Mouse (Mus musculus) hindbrain, embryonic 12.5 days (tissue): Measurements from ENCODE around the gene Meis2. TPM values are rescaled to one million over a fixed set of nuclear protein-coding genes. Genes with fewer than 3 reads are reported as not detected.

Source experiments
- ATAC-seq: fragments of 200-750 bp; cut with Nextera tagmentation; 2 replicates; pipeline ENCODE4 v1.8.0; 2017; ENCODE audit warnings: moderate TSS enrichment; ENCODE audit not compliant: low FRiP score
- H3K27ac ChIP-seq: fragments of 300-500 bp; sonication (generic); 2 replicates; pipeline ENCODE4 v1.5.1; 2016; ENCODE audit warnings: mild to moderate bottlenecking
- H3K27me3 ChIP-seq: fragments of 300-500 bp; sonication (generic); 2 replicates; pipeline ENCODE4 v1.6.1; 2016; ENCODE audit warnings: mild to moderate bottlenecking
- H3K36me3 ChIP-seq: fragments of 300-500 bp; sonication (generic); 2 replicates; pipeline ENCODE4 v1.6.1; 2016; ENCODE audit warnings: mild to moderate bottlenecking
- H3K4me1 ChIP-seq: fragments of 300-500 bp; sonication (generic); 2 replicates; pipeline ENCODE4 v1.6.1; 2016
- H3K4me2 ChIP-seq: fragments of 300-500 bp; sonication (generic); replicated peaks from 2 replicates; pipeline ENCODE4 v1.6.1; 2016; ENCODE audit warnings: mild to moderate bottlenecking
- H3K4me3 ChIP-seq: fragments of 300-500 bp; sonication (generic); 2 replicates; pipeline ENCODE4 v1.5.1; 2016; ENCODE audit warnings: mild to moderate bottlenecking
- H3K9ac ChIP-seq: fragments of 300-500 bp; sonication (generic); 2 replicates; pipeline ENCODE4 v1.6.1; 2016; ENCODE audit warnings: mild to moderate bottlenecking, moderate library complexity
- H3K9me3 ChIP-seq: fragments of 300-500 bp; sonication (generic); replicated peaks from 2 replicates; pipeline ENCODE4 v1.6.1; 2016; ENCODE audit warnings: mild to moderate bottlenecking
- WGBS: fragments of 180-500 bp; shearing (Covaris S2); methylation state at CpG from one replicate; pipeline ENCODE4 v1.1.7; 2016; 5-methylcytosine and 5-hydroxymethylcytosine counted together
- polyA plus RNA-seq: library from polyadenylated mRNA; unstranded; fragments of >200 nt; fragmentation: Nextera tagmentation; extraction: Ambion mirVana; gene quantifications from 2 replicates; pipeline ENCODE4 v1.2.1, GENCODE M21; 2016

Meis2 gene
- polyA plus RNA-seq, 1 experiment from 2014 or later, result 130 TPM

GRCm38 (mm10) chr2:115869966-115870365 is 195.7 kb downstream of the Meis2 start:
- Histone ChIP-seq H3K4me3 (no peak overlapping the region), H3K27me3 (no peaks in the 10 kb centered on the region), H3K36me3 (peaks cover 11% of the 10 kb centered on the region), H3K4me1 (peaks cover 23% of the 10 kb centered on the region), H3K27ac (no peak overlapping the region; the same call in 1 of the 2 replicates), H3K9me3 (no peaks in the 10 kb centered on the region), H3K4me2 (no peak overlapping the region), H3K9ac (no peak overlapping the region)
- ATAC-seq, result no peak
- WGBS, result 31% methylated on average over 2 of the region's 2 CpGs

GRCm38 (mm10) chr2:115860600-115861347 is 204.9 kb downstream of the Meis2 start:
- Histone ChIP-seq H3K4me2 (peak overlapping the region; percentile 57), H3K27ac (peak overlapping the region; percentile 94), H3K36me3 (peaks cover 4% of the 10 kb centered on the region; the same call in 1 of the 2 replicates), H3K9ac (peak overlapping the region; percentile 50), H3K9me3 (no peaks in the 10 kb centered on the region), H3K27me3 (peaks cover 10% of the 10 kb centered on the region; the same call in 1 of the 2 replicates), H3K4me3 (peak overlapping the region; percentile 23; the same call in 1 of the 2 replicates), H3K4me1 (peaks cover 36% of the 10 kb centered on the region)
- 1% methylated on average over 25 of the region's 25 CpGs for WGBS
- ATAC-seq, result no peak

- under 1% methylated on average over 15 of the region's 15 CpGs for WGBS
- Histone ChIP-seq H3K27me3 (peaks cover 11% of the 10 kb centered on the region), H3K4me1 (peaks cover 36% of the 10 kb centered on the region), H3K36me3 (peaks cover 4% of the 10 kb centered on the region; the same call in 1 of the 2 replicates), H3K27ac (peak overlapping the region; percentile 94), H3K9me3 (no peaks in the 10 kb centered on the region), H3K9ac (0 out of 2 replicates have a peak overlapping the region, but pooled peaks have one; percentile 56), H3K4me2 (peak overlapping the region; percentile 57), H3K4me3 (peak overlapping the region; percentile 23)
- peak; percentile 75 for ATAC-seq
These were observed 205.5 kb downstream of the Meis2 start for GRCm38 (mm10) chr2:115860141-115860480.

- Histone ChIP-seq H3K27ac (peak overlapping the region; percentile 94), H3K4me1 (peaks cover 40% of the 10 kb centered on the region)
- under 1% methylated on average over 27 of the region's 27 CpGs for WGBS
These were observed 206.1 kb downstream of the Meis2 start for GRCm38 (mm10) chr2:115859371-115860140.

GRCm38 (mm10) chr2:115858927-115859326 is 206.7 kb downstream of the Meis2 start:
- Histone ChIP-seq H3K9me3 (no peaks in the 10 kb centered on the region), H3K9ac (peak overlapping the region; percentile 56; the same call in 1 of the 2 replicates), H3K4me3 (peak overlapping the region; percentile 23; the same call in 1 of the 2 replicates), H3K4me1 (peaks cover 46% of the 10 kb centered on the region), H3K36me3 (peaks cover 1% of the 10 kb centered on the region; the same call in 1 of the 2 replicates), H3K27ac (peak overlapping the region; percentile 94), H3K27me3 (peaks cover 19% of the 10 kb centered on the region), H3K4me2 (peak overlapping the region; percentile 57)
- no peak for ATAC-seq
- WGBS, result under 1% methylated on average over 10 of the region's 10 CpGs

More at GRCm38 (mm10) chr2:115859371-115860140, 206.1 kb downstream of the Meis2 start:
- no peaks in the 10 kb centered on the region for H3K9me3 ChIP-seq
- H3K9ac ChIP-seq, result peak overlapping the region; percentile 56; the same call in 1 of the 2 replicates
- peak overlapping the region; percentile 57 for H3K4me2 ChIP-seq
- peak overlapping the region; percentile 23 for H3K4me3 ChIP-seq
- peaks cover 15% of the 10 kb centered on the region for H3K27me3 ChIP-seq
- ATAC-seq, result peak; percentile 79
- peaks cover 4% of the 10 kb centered on the region; the same call in 1 of the 2 replicates for H3K36me3 ChIP-seq

- H3K4me1 ChIP-seq, result peaks cover 48% of the 10 kb centered on the region
- H3K27me3 ChIP-seq, result peaks cover 19% of the 10 kb centered on the region
- peak overlapping the region; percentile 56 for H3K9ac ChIP-seq
- H3K4me2 ChIP-seq, result peak overlapping the region; percentile 57
- ATAC-seq, result no peak
- no peaks in the 10 kb centered on the region for H3K9me3 ChIP-seq
- H3K27ac ChIP-seq, result peak overlapping the region; percentile 94
- H3K36me3 ChIP-seq, result no peaks in the 10 kb centered on the region
- H3K4me3 ChIP-seq, result peak overlapping the region; percentile 23
- 4% methylated on average over 8 of the region's 8 CpGs for WGBS
These were observed 207.4 kb downstream of the Meis2 start for GRCm38 (mm10) chr2:115858246-115858645.

GRCm38 (mm10) chr2:115857123-115858080 is 208.2 kb downstream of the Meis2 start:
- Histone ChIP-seq H3K9me3 (no peaks in the 10 kb centered on the region), H3K27ac (peak overlapping the region; percentile 94), H3K4me2 (peak overlapping the region; percentile 57), H3K4me1 (peaks cover 55% of the 10 kb centered on the region), H3K36me3 (no peaks in the 10 kb centered on the region), H3K27me3 (peaks cover 24% of the 10 kb centered on the region), H3K4me3 (peak overlapping the region; percentile 23), H3K9ac (peak overlapping the region; percentile 56)
- no peak for ATAC-seq
- 5% methylated on average over 11 of the region's 11 CpGs for WGBS

- H3K4me2 ChIP-seq, result peak overlapping the region; percentile 56
- no peak for ATAC-seq
- no peaks in the 10 kb centered on the region for H3K36me3 ChIP-seq
- H3K4me1 ChIP-seq, result peaks cover 58% of the 10 kb centered on the region
- H3K9ac ChIP-seq, result no peak overlapping the region
- peaks cover 30% of the 10 kb centered on the region for H3K27me3 ChIP-seq
- peak overlapping the region; percentile 21 for H3K4me3 ChIP-seq
- H3K9me3 ChIP-seq, result no peaks in the 10 kb centered on the region
- 2% methylated on average over 13 of the region's 13 CpGs for WGBS
- peak overlapping the region; percentile 79 for H3K27ac ChIP-seq
These were observed 209.1 kb downstream of the Meis2 start for GRCm38 (mm10) chr2:115856401-115857073.

GRCm38 (mm10) chr2:115855511-115856400 is 209.9 kb downstream of the Meis2 start:
- H3K36me3 ChIP-seq, result no peaks in the 10 kb centered on the region
- H3K4me3 ChIP-seq, result peak overlapping the region; percentile 21
- peak; percentile 44 for ATAC-seq
- peak overlapping the region; percentile 79 for H3K27ac ChIP-seq
- peak overlapping the region; percentile 4; the same call in 1 of the 2 replicates for H3K9ac ChIP-seq
- H3K9me3 ChIP-seq, result no peaks in the 10 kb centered on the region
- H3K4me1 ChIP-seq, result peaks cover 56% of the 10 kb centered on the region
- 2% methylated on average over 32 of the region's 33 CpGs for WGBS
- H3K27me3 ChIP-seq, result peaks cover 35% of the 10 kb centered on the region
- H3K4me2 ChIP-seq, result peak overlapping the region; percentile 56

- Histone ChIP-seq H3K9me3 (no peaks in the 10 kb centered on the region), H3K9ac (peak overlapping the region; percentile 46), H3K4me2 (peak overlapping the region; percentile 56), H3K36me3 (no peaks in the 10 kb centered on the region), H3K27ac (peak overlapping the region; percentile 79), H3K4me1 (peaks cover 48% of the 10 kb centered on the region), H3K27me3 (peaks cover 39% of the 10 kb centered on the region), H3K4me3 (peak overlapping the region; percentile 23)
- ATAC-seq, result no peak
- 2% methylated on average over 25 of the region's 25 CpGs for whole genome bisulfite sequencing
These were observed 210.8 kb downstream of the Meis2 start for GRCm38 (mm10) chr2:115854828-115855311.
